9 mouse cellular contexts compared by ENCODE assay signal in the genomic region with DNA sequence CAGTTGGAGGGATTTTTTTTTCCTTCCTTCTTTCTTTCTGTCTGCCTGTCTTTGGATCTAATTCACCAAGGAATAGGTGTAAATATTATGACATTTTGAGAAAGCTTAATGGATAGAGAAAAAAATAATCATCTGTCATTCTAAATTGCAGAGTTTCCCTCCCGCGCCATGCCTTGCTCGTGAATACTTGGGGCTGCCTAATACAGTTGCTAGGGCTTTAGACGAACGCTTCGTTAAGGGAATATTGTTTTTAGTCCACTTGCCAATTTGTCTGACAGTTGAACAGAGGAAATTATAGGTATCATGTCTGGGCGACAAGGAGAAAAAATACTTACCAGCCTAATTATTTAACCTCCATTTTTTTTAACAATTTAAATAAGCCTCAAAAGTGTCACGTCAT. TPM values are rescaled to one million over a fixed set of nuclear protein-coding genes. Genes with fewer than 3 reads are reported as not detected.
DNase-seq lines count a peak whose midpoint lies in the region; ATAC-seq and TF ChIP-seq lines count a peak whose summit lies in the region.
"Had no signal": no experiment of that assay in that cellular context is flagged by ENCODE, and none has a peak within 500 bp of the region (broad histone marks: within the 10 kb centered on the region; RNA-seq: fewer than 3 reads in every experiment).

No protein-coding gene starts in this region.

- H3K9ac ChIP-seq in heart, embryonic 15.5 days = no peak overlapping the region
- H3K9ac ChIP-seq in embryonic facial prominence, embryonic 11.5 days (replicated peaks; ENCODE audit: low read length) = peak overlapping the region; percentile 58
- peak overlapping the region; percentile 84 for H3K9ac ChIP-seq in hindbrain, postnatal 0 days (replicated peaks; ENCODE audit: low read length)
- peak overlapping the region; percentile 76 for H3K9ac ChIP-seq in midbrain, embryonic 15.5 days

- ATAC-seq in heart, embryonic 15.5 days (replicated peaks; ENCODE audit: insufficient number of reproducible peaks, insufficient read depth, low FRiP score, low read depth) = no peak
- ATAC-seq in embryonic facial prominence, embryonic 11.5 days (replicated peaks; ENCODE audit: insufficient number of reproducible peaks, low FRiP score, low TSS enrichment, low read depth) = no peak
- no peak for ATAC-seq in hindbrain, postnatal 0 days
- peak; percentile 9 for ATAC-seq in midbrain, embryonic 15.5 days (replicated peaks)
- ATAC-seq in CD4-positive, CD25-positive, alpha-beta regulatory T cell, adult 4 months = no peak

- H3K27me3 ChIP-seq in heart, embryonic 15.5 days = peaks cover 58% of the 10 kb centered on the region
- H3K27me3 ChIP-seq in embryonic facial prominence, embryonic 11.5 days (ENCODE audit: control insufficient read depth, insufficient read depth, low read length) = peaks cover 32% of the 10 kb centered on the region
- peaks cover 26% of the 10 kb centered on the region for H3K27me3 ChIP-seq in hindbrain, postnatal 0 days (ENCODE audit: insufficient read depth, low read length)
- peaks cover 26% of the 10 kb centered on the region for H3K27me3 ChIP-seq in midbrain, embryonic 15.5 days (replicated peaks)
- H3K27me3 ChIP-seq: CH12.LX had no signal

- no peak for DNase-seq in heart, adult 9 months (ENCODE audit: low spot score in 2 of 2)
- no peak for DNase-seq in embryonic facial prominence, embryonic 11.5 days (ENCODE audit: low spot score)
- peak; percentile 45 for DNase-seq in hindbrain, postnatal 0 days (ENCODE audit: low spot score)
- no peak for DNase-seq in frontal cortex, postnatal 36 days (ENCODE audit: low spot score in 2 of 2)
- no peak for DNase-seq in layer of hippocampus, adult 8-10 months (ENCODE audit: low spot score in 2 of 2)

- H3K4me3 ChIP-seq in heart, embryonic 15.5 days = peak overlapping the region; percentile 43
- H3K4me3 ChIP-seq in embryonic facial prominence, embryonic 11.5 days (ENCODE audit: low read depth, low read length) = peak overlapping the region; percentile 55
- peak overlapping the region; percentile 67 for H3K4me3 ChIP-seq in hindbrain, postnatal 0 days (ENCODE audit: low read length)
- peak overlapping the region; percentile 72 for H3K4me3 ChIP-seq in midbrain, embryonic 15.5 days

- no peaks in the 10 kb centered on the region for H3K36me3 ChIP-seq in heart, embryonic 15.5 days
- no peaks in the 10 kb centered on the region for H3K36me3 ChIP-seq in embryonic facial prominence, embryonic 11.5 days (replicated peaks; ENCODE audit: control insufficient read depth, insufficient read depth, low read depth, low read length)
- H3K36me3 ChIP-seq in hindbrain, postnatal 0 days (ENCODE audit: insufficient read depth, low read length) = no peaks in the 10 kb centered on the region
- no peaks in the 10 kb centered on the region for H3K36me3 ChIP-seq in midbrain, embryonic 15.5 days (replicated peaks)

- peak overlapping the region; percentile 77 for H3K4me2 ChIP-seq in heart, embryonic 15.5 days
- peak overlapping the region; percentile 97 for H3K4me2 ChIP-seq in embryonic facial prominence, embryonic 11.5 days (ENCODE audit: low read depth, low read length)
- H3K4me2 ChIP-seq in hindbrain, postnatal 0 days (ENCODE audit: low read depth, low read length) = peak overlapping the region; percentile 96
- H3K4me2 ChIP-seq in midbrain, embryonic 15.5 days = peak overlapping the region; percentile 100

- H3K4me1 ChIP-seq in heart, embryonic 15.5 days (replicated peaks) = peaks cover 30% of the 10 kb centered on the region
- no peaks in the 10 kb centered on the region for H3K4me1 ChIP-seq in embryonic facial prominence, embryonic 11.5 days (ENCODE audit: control insufficient read depth, insufficient read depth, low read length)
- peaks cover 6% of the 10 kb centered on the region; the same call in 1 of the 2 replicates for H3K4me1 ChIP-seq in hindbrain, postnatal 0 days (ENCODE audit: insufficient read depth, low read length)
- peaks cover 37% of the 10 kb centered on the region for H3K4me1 ChIP-seq in midbrain, embryonic 15.5 days

- H3K9me3 ChIP-seq in heart, embryonic 15.5 days (replicated peaks) = no peaks in the 10 kb centered on the region
- H3K9me3 ChIP-seq in embryonic facial prominence, embryonic 11.5 days (replicated peaks; ENCODE audit: control insufficient read depth, low read length) = no peaks in the 10 kb centered on the region
- H3K9me3 ChIP-seq in hindbrain, postnatal 0 days (ENCODE audit: low read length) = no peaks in the 10 kb centered on the region
- H3K9me3 ChIP-seq in midbrain, embryonic 15.5 days = no peaks in the 10 kb centered on the region

- H3K27ac ChIP-seq in heart, embryonic 15.5 days = no peak overlapping the region
- H3K27ac ChIP-seq in embryonic facial prominence, embryonic 11.5 days (replicated peaks; ENCODE audit: low read depth, low read length) = no peak overlapping the region
- peak overlapping the region; percentile 91 for H3K27ac ChIP-seq in hindbrain, postnatal 0 days
- H3K27ac ChIP-seq in midbrain, embryonic 15.5 days = peak overlapping the region; percentile 97

- whole genome bisulfite sequencing in heart, embryonic 15.5 days = 3% methylated on average over 8 of the region's 8 CpGs
- WGBS in embryonic facial prominence, embryonic 11.5 days = under 1% methylated on average over 8 of the region's 8 CpGs
- 2% methylated on average over 8 of the region's 8 CpGs for WGBS in hindbrain, postnatal 0 days
- WGBS in midbrain, embryonic 15.5 days = under 1% methylated on average over 8 of the region's 8 CpGs

- no peak for TF ChIP-seq CTCF in hindbrain, postnatal 0 days (IDR thresholded peaks at IDR 0.05; ENCODE audit: low read depth)

RNA-seq across cellular contexts. Expression of a gene that starts 4.0 kb away (rescaled TPM):
- 0.50 and 0.96 TPM in 2 replicates for polyA plus RNA-seq in heart, embryonic 15.5 days (2015; fragmentation: Nextera tagmentation; extraction: Ambion mirVana)
- polyA plus RNA-seq in embryonic facial prominence, embryonic 11.5 days (2014; fragmentation: Nextera tagmentation; extraction: Ambion mirVana) = 6.6 and 7.9 TPM in 2 replicates
- total RNA-seq in hindbrain, postnatal 0 days (2014; rRNA removed) = 3.9 and 5.6 TPM in 2 replicates
- polyA plus RNA-seq in hindbrain, postnatal 0 days (2015; fragmentation: Nextera tagmentation; extraction: Ambion mirVana) = 6.8 and 7.6 TPM in 2 replicates
- polyA plus RNA-seq in midbrain, embryonic 15.5 days (2015; fragmentation: Nextera tagmentation; extraction: Ambion mirVana) = 6.4 and 6.8 TPM in 2 replicates
- not detected for polyA plus RNA-seq in CD4-positive, CD25-positive, alpha-beta regulatory T cell, adult 4 months (2017; shearing (Covaris generic))
- 10 to 100 TPM; 24.6 to 32.2 (median 29.8) TPM for total RNA-seq in layer of hippocampus, adult 8-10 months (2022)

Comparison
In these comparisons a context has a peak if more than half of its experiments do, and no peak if none do; other contexts are left out.
1. H3K27ac ChIP-seq: peak in hindbrain, postnatal 0 days (single experiment) and midbrain, embryonic 15.5 days (single experiment); none in heart, embryonic 15.5 days (single experiment) and embryonic facial prominence, embryonic 11.5 days (single experiment).
2. Peak in every context shown above with its lines, with median percentiles within 50 percentile points of each other: H3K4me2 ChIP-seq and H3K4me3 ChIP-seq.